Mouse (Mus musculus) intestine, embryonic 14.5 days (tissue): ENCODE results near the gene Abcb8. TPM values are rescaled to one million over a fixed set of nuclear protein-coding genes. Genes with fewer than 3 reads are reported as not detected.

Experiments used
- ATAC-seq: fragments of 200-750 bp; cut with Nextera tagmentation; replicated peaks from 2 replicates; pipeline ENCODE4 v1.8.0; 2017; ENCODE audit warnings: low read depth, moderate number of reproducible peaks, moderate TSS enrichment, moderate library complexity; ENCODE audit not compliant: low FRiP score, low TSS enrichment
- DNase-seq: peaks from one replicate; pipeline ENCODE4 v3.0.0-alpha.2; 2018; ENCODE audit warnings: low spot score
- H3K27ac ChIP-seq: fragments of 300-500 bp; sonication (generic); 2 replicates; pipeline ENCODE4 v1.5.1; 2014; ENCODE audit warnings: low read depth, mild to moderate bottlenecking, control low read depth
- H3K27me3 ChIP-seq: fragments of 300-500 bp; sonication (generic); replicated peaks from 2 replicates; pipeline ENCODE4 v1.6.1; 2014; ENCODE audit warnings: low read length, control low read depth; ENCODE audit not compliant: control insufficient read depth, insufficient read depth
- H3K36me3 ChIP-seq: fragments of 300-500 bp; sonication (generic); 2 replicates; pipeline ENCODE4 v1.6.1; 2014; ENCODE audit warnings: low read length, control low read depth; ENCODE audit not compliant: control insufficient read depth, insufficient read depth
- H3K4me1 ChIP-seq: fragments of 300-500 bp; sonication (generic); replicated peaks from 2 replicates; pipeline ENCODE4 v1.6.1; 2014; ENCODE audit warnings: low read length, control low read depth, mixed read lengths; ENCODE audit not compliant: control insufficient read depth, insufficient read depth
- H3K4me2 ChIP-seq: fragments of 300-500 bp; sonication (generic); 2 replicates; pipeline ENCODE4 v1.6.1; 2014; ENCODE audit warnings: low read length
- H3K4me3 ChIP-seq: fragments of 300-500 bp; sonication (generic); 2 replicates; pipeline ENCODE4 v1.5.1; 2014; ENCODE audit warnings: low read depth, low read length, control low read depth, mixed read lengths
- H3K9ac ChIP-seq: fragments of 300-500 bp; sonication (generic); 2 replicates; pipeline ENCODE4 v1.6.1; 2014; ENCODE audit warnings: mild to moderate bottlenecking, low read length
- H3K9me3 ChIP-seq: fragments of 300-500 bp; sonication (generic); 2 replicates; pipeline ENCODE4 v1.6.1; 2016; ENCODE audit warnings: low read length, control low read depth; ENCODE audit not compliant: control insufficient read depth
- WGBS: fragments of 180-500 bp; shearing (Covaris S2); extraction: QIAGEN DNeasy Blood & Tissue Kit; methylation state at CpG from one replicate; pipeline ENCODE4 v1.1.7; 2014; 5-methylcytosine and 5-hydroxymethylcytosine counted together
- polyA plus RNA-seq: library from polyadenylated mRNA; unstranded; fragments of >200 nt; fragmentation: Nextera tagmentation; extraction: Ambion mirVana; gene quantifications from 2 replicates; pipeline ENCODE4 v1.2.1, GENCODE M21; 2014

Abcb8 gene
- polyA plus RNA-seq, 1 experiment from 2014 or later = 56.4 TPM

DNA sequence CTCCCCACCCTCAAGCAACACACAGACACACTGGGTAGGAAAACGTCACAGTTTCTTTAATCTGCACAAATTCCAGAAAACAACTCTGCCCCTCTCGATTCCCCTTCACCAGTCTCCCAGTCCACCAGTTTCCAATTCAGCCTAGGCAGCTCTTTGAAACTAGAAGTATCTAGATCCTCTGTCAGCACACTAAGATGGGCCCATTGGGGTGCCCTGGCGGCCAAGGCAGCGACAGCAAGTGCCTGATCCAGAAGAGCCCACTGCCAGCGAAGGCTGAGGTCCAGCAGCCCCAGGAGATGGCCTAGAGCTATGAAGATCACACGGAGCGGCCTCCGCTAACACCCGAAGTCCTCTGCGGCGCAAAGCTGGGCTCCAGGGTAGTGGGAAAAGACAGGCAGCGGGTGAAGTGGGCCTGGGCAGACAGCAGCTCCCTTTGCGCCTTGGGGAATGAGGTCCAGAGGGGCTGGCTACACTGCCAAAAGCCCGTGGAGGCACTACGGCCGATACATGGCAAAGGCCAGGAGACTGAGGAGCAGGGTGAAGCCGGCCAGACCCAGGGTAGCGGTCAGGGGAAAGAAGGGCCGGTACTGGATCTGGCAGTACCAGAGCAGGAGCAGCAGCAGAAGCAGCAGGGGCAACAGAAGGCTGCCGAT, 52.1 kb downstream of the Abcb8 start:
- WGBS = 57% methylated on average over 20 of the region's 20 CpGs
- H3K4me3 ChIP-seq = peak overlapping the region; percentile 89
- H3K27ac ChIP-seq = peak overlapping the region; percentile 84
- peak overlapping the region; percentile 40 for H3K9ac ChIP-seq
- H3K36me3 ChIP-seq = peaks cover 33% of the 10 kb centered on the region
- H3K4me1 ChIP-seq = peaks cover 19% of the 10 kb centered on the region
- no peak for DNase-seq
- H3K4me2 ChIP-seq = peak overlapping the region; percentile 91
- no peaks in the 10 kb centered on the region for H3K9me3 ChIP-seq
- ATAC-seq = 0 out of 2 replicates have a peak, but pooled peaks have one; percentile 1
- no peaks in the 10 kb centered on the region for H3K27me3 ChIP-seq

GRCm38 (mm10) chr5:24446630-24447029, 53.2 kb downstream of the Abcb8 start:
- Histone ChIP-seq H3K4me2 (no peak overlapping the region), H3K36me3 (peaks cover 22% of the 10 kb centered on the region), H3K27me3 (no peaks in the 10 kb centered on the region), H3K4me1 (peaks cover 24% of the 10 kb centered on the region), H3K9me3 (no peaks in the 10 kb centered on the region), H3K27ac (no peak overlapping the region), H3K4me3 (no peak overlapping the region), H3K9ac (no peak overlapping the region)
- DNase-seq (no peak), ATAC-seq (no peak)
- 91% methylated on average over 7 of the region's 7 CpGs for WGBS

- peaks cover 24% of the 10 kb centered on the region for H3K4me1 ChIP-seq
- peak; percentile 87 for DNase-seq
- H3K36me3 ChIP-seq = peaks cover 12% of the 10 kb centered on the region
- no peaks in the 10 kb centered on the region for H3K27me3 ChIP-seq
- peak; percentile 51 for ATAC-seq
- 2% methylated on average over 34 of the region's 34 CpGs for WGBS
- H3K27ac ChIP-seq = no peak within 1 kb of the TSS
- no peaks in the 10 kb centered on the region for H3K9me3 ChIP-seq
- peak within 1 kb of the TSS; percentile 50 for H3K4me3 ChIP-seq
- peak within 1 kb of the TSS; percentile 52 for H3K4me2 ChIP-seq
- peak within 1 kb of the TSS; percentile 17 for H3K9ac ChIP-seq
Observed at GRCm38 (mm10) chr5:24447624-24448298, 54.3 kb downstream of the Abcb8 start, which contains the start of gene Tmub1. TSS of gene Tmub1 (minus strand) at chr5:24447854.

DNA sequence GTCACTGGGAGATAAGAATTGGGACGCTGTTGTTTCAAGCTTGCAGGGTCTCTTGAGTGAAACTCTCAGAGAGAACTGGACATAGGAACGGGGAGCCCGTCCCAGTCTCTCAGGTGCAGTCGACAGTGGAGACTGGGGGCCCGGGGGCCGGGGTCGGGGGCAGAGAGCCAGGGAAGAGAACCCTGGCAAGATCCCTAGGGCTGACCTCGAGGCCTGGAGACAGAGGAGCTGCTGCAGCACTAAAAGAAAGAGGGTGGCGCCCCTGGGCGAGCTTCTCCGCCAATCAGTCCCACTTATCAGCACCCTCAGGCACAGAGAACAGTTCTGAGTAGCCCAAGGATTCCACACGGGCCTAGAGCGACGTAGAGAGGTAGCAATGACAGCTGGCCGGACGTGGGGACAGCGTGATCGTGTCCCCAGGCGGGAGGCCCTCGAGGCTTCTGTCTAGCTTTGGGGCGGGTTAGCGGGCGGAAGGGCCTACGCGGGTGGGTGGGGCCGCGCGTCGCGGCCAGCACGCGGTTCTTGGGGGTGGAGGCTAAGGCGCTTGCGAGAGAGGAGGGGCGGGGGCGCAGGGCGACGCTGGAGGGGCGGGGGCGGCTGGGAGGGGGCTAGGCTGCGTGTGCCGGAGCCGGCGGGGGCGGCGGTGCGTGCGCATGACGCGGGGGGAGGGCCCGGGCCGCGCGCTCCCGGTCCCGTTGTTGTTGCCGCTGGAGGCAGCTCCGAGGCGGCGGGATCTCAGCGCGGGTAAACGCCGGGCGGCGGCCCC, 58.0 kb downstream of the Abcb8 start:
- Histone ChIP-seq H3K36me3 (no peaks in the 10 kb centered on the region), H3K9me3 (no peaks in the 10 kb centered on the region), H3K4me3 (peak overlapping the region; percentile 87), H3K27ac (peak overlapping the region; percentile 86), H3K4me1 (peaks cover 39% of the 10 kb centered on the region), H3K4me2 (peak overlapping the region; percentile 96), H3K27me3 (no peaks in the 10 kb centered on the region), H3K9ac (peak overlapping the region; percentile 80)
- peak; percentile 74 for ATAC-seq
- DNase-seq = peak; percentile 90
- WGBS = 3% methylated on average over 46 of the region's 66 CpGs

GRCm38 (mm10) chr5:24452030-24452690, 58.7 kb downstream of the Abcb8 start, which contains the start of gene Agap3:
TSS of gene Agap3 (plus strand) at chr5:24452177.
- WGBS = under 1% methylated on average over 69 of the region's 85 CpGs
- Histone ChIP-seq H3K27ac (peak within 1 kb of the TSS; percentile 86), H3K36me3 (no peaks in the 10 kb centered on the region), H3K4me2 (peak within 1 kb of the TSS; percentile 96), H3K4me3 (peak within 1 kb of the TSS; percentile 87), H3K27me3 (no peaks in the 10 kb centered on the region), H3K4me1 (peaks cover 39% of the 10 kb centered on the region), H3K9ac (peak within 1 kb of the TSS; percentile 80), H3K9me3 (no peaks in the 10 kb centered on the region)
- peak; percentile 2; the same call in 1 of the 2 replicates for ATAC-seq
- DNase-seq = no peak

GRCm38 (mm10) chr5:24452691-24453233, 59.3 kb downstream of the Abcb8 start:
- Histone ChIP-seq H3K36me3 (no peaks in the 10 kb centered on the region), H3K9me3 (no peaks in the 10 kb centered on the region), H3K27me3 (no peaks in the 10 kb centered on the region), H3K4me1 (peaks cover 39% of the 10 kb centered on the region), H3K9ac (peak overlapping the region; percentile 80), H3K4me2 (peak overlapping the region; percentile 96), H3K4me3 (peak overlapping the region; percentile 87), H3K27ac (peak overlapping the region; percentile 86)
- under 1% methylated on average over 29 of the region's 29 CpGs for WGBS
- ATAC-seq (peak; percentile 6; the same call in 1 of the 2 replicates), DNase-seq (peak; percentile 76)

DNA sequence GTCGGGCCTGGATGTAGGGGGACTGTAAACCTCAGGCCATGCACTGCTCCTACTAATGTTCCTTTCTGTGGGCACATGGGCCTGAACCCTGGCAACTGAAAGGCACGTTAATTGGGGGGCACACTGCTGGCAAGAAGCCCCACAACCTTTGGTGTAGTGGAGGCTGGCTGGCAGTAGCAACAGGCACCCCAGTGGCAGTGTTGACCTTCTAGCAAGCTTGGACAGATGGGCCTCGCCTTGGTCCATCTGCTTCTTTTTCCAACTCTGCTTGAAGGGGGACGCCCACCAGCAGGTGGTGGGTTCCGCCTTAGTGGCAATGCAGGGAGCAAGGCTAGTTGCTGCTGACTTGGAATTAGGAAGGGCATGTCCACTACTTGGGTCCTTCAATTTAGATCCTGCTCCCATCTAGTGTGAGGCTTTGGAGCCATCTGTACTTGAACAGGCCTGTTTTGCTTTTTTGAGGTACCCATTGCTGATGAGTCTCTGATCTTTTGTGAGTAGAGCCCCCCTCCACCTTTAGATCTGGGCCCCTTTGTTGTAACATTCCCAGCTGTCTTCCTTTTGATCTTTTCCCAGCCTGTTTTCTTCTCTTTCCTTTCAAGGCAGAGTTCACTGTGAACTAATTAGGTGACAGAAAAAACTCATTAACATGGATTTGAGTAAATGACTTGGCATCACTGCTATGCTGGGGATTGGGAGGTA, 60.0 kb downstream of the Abcb8 start:
- peak overlapping the region; percentile 80 for H3K9ac ChIP-seq
- peak overlapping the region; percentile 87 for H3K4me3 ChIP-seq
- no peak overlapping the region for H3K27ac ChIP-seq
- peaks cover 36% of the 10 kb centered on the region for H3K4me1 ChIP-seq
- H3K27me3 ChIP-seq = no peaks in the 10 kb centered on the region
- no peaks in the 10 kb centered on the region for H3K9me3 ChIP-seq
- H3K36me3 ChIP-seq = no peaks in the 10 kb centered on the region
- no peak for ATAC-seq
- 7% methylated on average over 5 of the region's 5 CpGs for WGBS
- no peak for DNase-seq
- peak overlapping the region; percentile 96 for H3K4me2 ChIP-seq
